Mouse (Mus musculus) C2C12 (cell line): ENCODE data around the gene Ldhb. TPM values are rescaled to one million over a fixed set of nuclear protein-coding genes. Genes with fewer than 3 reads are reported as not detected.
A peak's percentile ranks its signal among the peaks of the same experiment; 100 is the strongest.

Experiments used
- H3K27me3 ChIP-seq: one replicate; pipeline ENCODE4 v1.6.1; 2011; ENCODE audit not compliant: control insufficient read depth, insufficient read depth, insufficient read length
- H3K36me3 ChIP-seq: one replicate; pipeline ENCODE4 v1.6.1; 2011; ENCODE audit not compliant: control insufficient read depth, insufficient read depth
- H3K4me3 ChIP-seq: one replicate; pipeline ENCODE4 v1.5.1; 2011; ENCODE audit warnings: mild to moderate bottlenecking, control low read depth; ENCODE audit not compliant: poor library complexity, insufficient read depth, severe bottlenecking
- H3K79me2 ChIP-seq: one replicate; pipeline ENCODE4 v1.6.1; 2011; ENCODE audit not compliant: control insufficient read depth, insufficient read depth
- H3K79me3 ChIP-seq: one replicate; pipeline ENCODE4 v1.6.1; 2011; ENCODE audit warnings: low read depth, control low read depth
- H3ac ChIP-seq: one replicate; pipeline ENCODE3; 2011; ENCODE audit warnings: low read depth; ENCODE audit not compliant: control insufficient read depth, insufficient read length
- CEBPB ChIP-seq: IDR thresholded peaks from one replicate; pipeline ENCODE4 v1.6.1; 2011; ENCODE audit warnings: low read depth, mild to moderate bottlenecking, control low read depth, moderate library complexity
- CTCF ChIP-seq: IDR thresholded peaks from one replicate; pipeline ENCODE4 v1.5.1; 2011; ENCODE audit not compliant: control insufficient read depth, insufficient read depth, insufficient read length
- FOSL1 ChIP-seq: IDR thresholded peaks from one replicate; pipeline ENCODE4 v1.8.0; 2011; ENCODE audit warnings: mild to moderate bottlenecking, low read length; ENCODE audit not compliant: poor library complexity, insufficient read depth, severe bottlenecking
- MAX ChIP-seq: IDR thresholded peaks from one replicate; pipeline ENCODE4 v1.6.1; 2011; ENCODE audit warnings: mild to moderate bottlenecking, control low read depth
- MYOD1 ChIP-seq: IDR thresholded peaks from one replicate; pipeline ENCODE4 v1.6.1; 2011; ENCODE audit warnings: low read depth; ENCODE audit not compliant: control insufficient read depth, insufficient read length
- MYOG ChIP-seq: IDR thresholded peaks from one replicate; pipeline ENCODE4 v1.6.1; 2011; ENCODE audit not compliant: control insufficient read depth, insufficient read length; ENCODE audit errors: extremely low read depth
- USF1 ChIP-seq: IDR thresholded peaks from one replicate; pipeline ENCODE4 v1.6.1; 2011; ENCODE audit warnings: low read depth, mild to moderate bottlenecking, control low read depth, moderate library complexity
- polyA plus RNA-seq: library from polyadenylated mRNA; unstranded; fragments of >200 nt; fragmentation: generic; extraction: Trizol; gene quantifications from one replicate; pipeline ENCODE4 v1.2.1, GENCODE M21; 2012; ENCODE audit warnings: missing spikeins

Gene Ldhb
- polyA plus RNA-seq, 1 experiment: 29.3 TPM

GRCm38 (mm10) chr6:142485478-142486123 lies 22.2 kb downstream of the Ldhb start:
- H3K4me3 ChIP-seq: no peak overlapping the region

GRCm38 (mm10) chr6:142477239-142477638 lies 30.5 kb downstream of the Ldhb start:
- no peaks in the 10 kb centered on the region for H3K27me3 ChIP-seq
- H3K36me3 ChIP-seq: no peaks in the 10 kb centered on the region
- H3ac ChIP-seq: no peak overlapping the region
- TF ChIP-seq CEBPB: no peak
- TF ChIP-seq FOSL1: no peak
- no peak for TF ChIP-seq MYOD1
- TF ChIP-seq USF1: no peak
- TF ChIP-seq MYOG: no peak
- TF ChIP-seq MAX: no peak
- TF ChIP-seq CTCF: no peak
- no peaks in the 10 kb centered on the region for H3K79me2 ChIP-seq
- no peak overlapping the region for H3K4me3 ChIP-seq
- no peaks in the 10 kb centered on the region for H3K79me3 ChIP-seq

More at GRCm38 (mm10) chr6:142485478-142486123, 22.2 kb downstream of the Ldhb start:
- Histone ChIP-seq H3K79me3 (no peaks in the 10 kb centered on the region), H3K27me3 (no peaks in the 10 kb centered on the region), H3ac (no peak overlapping the region), H3K36me3 (no peaks in the 10 kb centered on the region), H3K79me2 (no peaks in the 10 kb centered on the region)
- no peak for TF ChIP-seq MYOG

GRCm38 (mm10) chr6:142472801-142473203 lies 35.0 kb downstream of the Ldhb start, which contains the start of gene Gys2:
Gene Gys2 (minus strand): TSS chr6:142473109.
- H3K36me3 ChIP-seq: no peaks in the 10 kb centered on the region
- H3K4me3 ChIP-seq: no peak within 1 kb of the TSS
- TF ChIP-seq MYOG (no peak), CEBPB (no peak), MYOD1 (no peak), CTCF (no peak), USF1 (no peak), FOSL1 (no peak), MAX (no peak)
- peaks cover 4% of the 10 kb centered on the region for H3K27me3 ChIP-seq
- no peaks in the 10 kb centered on the region for H3K79me3 ChIP-seq
- H3ac ChIP-seq: no peak within 1 kb of the TSS
- no peaks in the 10 kb centered on the region for H3K79me2 ChIP-seq

GRCm38 (mm10) chr6:142471141-142471540 lies 36.6 kb downstream of the Ldhb start:
- no peak overlapping the region for H3ac ChIP-seq
- H3K27me3 ChIP-seq: peaks cover 4% of the 10 kb centered on the region
- H3K4me3 ChIP-seq: no peak overlapping the region
- no peaks in the 10 kb centered on the region for H3K79me3 ChIP-seq
- no peaks in the 10 kb centered on the region for H3K36me3 ChIP-seq
- no peaks in the 10 kb centered on the region for H3K79me2 ChIP-seq
- no peak for TF ChIP-seq MYOG
- no peak for TF ChIP-seq CTCF
- TF ChIP-seq MYOD1: no peak
- no peak for TF ChIP-seq CEBPB
- no peak for TF ChIP-seq USF1
- no peak for TF ChIP-seq MAX
- no peak for TF ChIP-seq FOSL1

- TF ChIP-seq CEBPB (no peak), CTCF (peak; percentile 18), MYOG (no peak)
- Histone ChIP-seq H3K36me3 (no peaks in the 10 kb centered on the region), H3K79me3 (no peaks in the 10 kb centered on the region)
Observed at GRCm38 (mm10) chr6:142469602-142470001, 38.2 kb downstream of the Ldhb start.

GRCm38 (mm10) chr6:142462194-142462593 lies 45.6 kb downstream of the Ldhb start:
- Histone ChIP-seq H3K79me2 (no peaks in the 10 kb centered on the region), H3ac (no peak overlapping the region), H3K79me3 (no peaks in the 10 kb centered on the region), H3K36me3 (no peaks in the 10 kb centered on the region), H3K4me3 (no peak overlapping the region), H3K27me3 (no peaks in the 10 kb centered on the region)
- TF ChIP-seq CEBPB (no peak), CTCF (no peak), USF1 (no peak), MYOG (no peak), MAX (no peak)

More at GRCm38 (mm10) chr6:142469602-142470001, 38.2 kb downstream of the Ldhb start:
- Histone ChIP-seq H3ac (no peak overlapping the region), H3K4me3 (no peak overlapping the region), H3K27me3 (peaks cover 4% of the 10 kb centered on the region), H3K79me2 (no peaks in the 10 kb centered on the region)
